Mouse (Mus musculus) olfactory bulb, adult 2 months (tissue): ENCODE results near the gene Masp1. TPM values are rescaled to one million over a fixed set of nuclear protein-coding genes. Genes with fewer than 3 reads are reported as not detected.

Experiments used
- H3K27ac ChIP-seq: fragments of 200-500 bp; 2 replicates; pipeline ENCODE4 v1.5.1; 2012; ENCODE audit warnings: low read depth, low read length; ENCODE audit not compliant: insufficient read depth
- H3K4me1 ChIP-seq: fragments of 200-500 bp; 2 replicates; pipeline ENCODE4 v1.6.1; 2012; ENCODE audit warnings: low read length; ENCODE audit not compliant: control insufficient read depth, insufficient read depth
- H3K4me3 ChIP-seq: fragments of 200-500 bp; 2 replicates; pipeline ENCODE4 v1.5.1; 2012; ENCODE audit warnings: mild to moderate bottlenecking, low read depth, low read length, moderate library complexity; ENCODE audit not compliant: insufficient read depth
- CTCF ChIP-seq: fragments of 200-500 bp; IDR thresholded peaks from 2 replicates; pipeline ENCODE4 v1.5.1; 2012; ENCODE audit warnings: low read depth, mild to moderate bottlenecking, low read length, moderate library complexity; ENCODE audit not compliant: insufficient read depth
- POLR2A ChIP-seq: fragments of 200-500 bp; IDR thresholded peaks from 2 replicates; pipeline ENCODE4 v1.6.1; 2012; ENCODE audit warnings: mild to moderate bottlenecking, low read depth, low read length, moderate library complexity; ENCODE audit not compliant: insufficient read depth
- WGBS: fragments of 180-500 bp; shearing (Covaris S2); methylation state at CpG from one replicate; pipeline ENCODE4 v1.1.7; 2018; 5-methylcytosine and 5-hydroxymethylcytosine counted together
- polyA plus RNA-seq: library from polyadenylated mRNA; stranded (reverse); fragments of >200 nt; gene quantifications from 2 replicates; pipeline ENCODE4 v1.2.4, GENCODE M21; 2012; ENCODE audit warnings: low replicate concordance; ENCODE audit not compliant: missing spikeins, insufficient read depth, insufficient read length

The Masp1 gene
- polyA plus RNA-seq, 1 experiment: not detected

DNA sequence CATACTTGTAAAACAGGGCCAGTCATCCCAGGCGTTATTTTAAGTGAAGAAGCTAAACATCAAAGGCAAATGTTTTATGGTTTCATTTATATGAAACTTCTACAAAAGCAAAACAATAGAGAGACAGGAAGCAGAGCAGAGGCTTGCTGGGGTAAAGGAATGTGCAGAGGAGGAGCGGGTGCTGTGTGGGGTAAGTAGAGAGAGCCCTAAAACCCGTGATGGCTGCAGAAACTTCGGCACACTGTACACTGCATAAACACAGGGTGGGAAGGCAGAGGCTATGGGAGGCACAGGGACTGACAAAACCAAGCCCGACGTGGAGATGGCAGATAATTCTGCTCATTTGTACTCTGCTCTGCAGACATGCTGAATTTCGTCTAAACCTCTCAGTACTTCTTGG is 23.7 kb upstream of the Masp1 start:
- Histone ChIP-seq H3K27ac (no peak overlapping the region), H3K4me1 (no peaks in the 10 kb centered on the region), H3K4me3 (no peak overlapping the region)
- 75% methylated on average over 7 of the region's 7 CpGs for WGBS
- TF ChIP-seq CTCF (no peak), POLR2A (no peak)

- WGBS: 70% methylated on average over 4 of the region's 4 CpGs
Observed at GRCm38 (mm10) chr16:23542866-23543265, 22.3 kb upstream of the Masp1 start.

GRCm38 (mm10) chr16:23541046-23541445 is 20.4 kb upstream of the Masp1 start:
- H3K4me3 ChIP-seq: no peak overlapping the region
- WGBS: 73% methylated on average over 4 of the region's 4 CpGs
- TF ChIP-seq POLR2A: no peak
- TF ChIP-seq CTCF: no peak
- no peaks in the 10 kb centered on the region for H3K4me1 ChIP-seq
- no peak overlapping the region for H3K27ac ChIP-seq

More at GRCm38 (mm10) chr16:23542866-23543265, 22.3 kb upstream of the Masp1 start:
- Histone ChIP-seq H3K4me3 (no peak overlapping the region), H3K4me1 (no peaks in the 10 kb centered on the region), H3K27ac (no peak overlapping the region)
- TF ChIP-seq POLR2A: no peak
- TF ChIP-seq CTCF: no peak

GRCm38 (mm10) chr16:23533707-23534106 is 13.1 kb upstream of the Masp1 start:
- no peak overlapping the region for H3K27ac ChIP-seq
- TF ChIP-seq POLR2A (no peak), CTCF (no peak)

GRCm38 (mm10) chr16:23529186-23529585 is 8.6 kb upstream of the Masp1 start:
- H3K4me1 ChIP-seq: no peaks in the 10 kb centered on the region
- whole genome bisulfite sequencing: 61% methylated on average over 4 of the region's 4 CpGs
- TF ChIP-seq CTCF (no peak), POLR2A (no peak)
- H3K27ac ChIP-seq: no peak overlapping the region
- no peak overlapping the region for H3K4me3 ChIP-seq

More at GRCm38 (mm10) chr16:23533707-23534106, 13.1 kb upstream of the Masp1 start:
- 95% methylated on average over 3 of the region's 3 CpGs for WGBS
- H3K4me3 ChIP-seq: no peak overlapping the region
- no peaks in the 10 kb centered on the region for H3K4me1 ChIP-seq

- TF ChIP-seq CTCF: no peak
- TF ChIP-seq POLR2A: no peak
- no peak overlapping the region for H3K4me3 ChIP-seq
- 86% methylated on average over 5 of the region's 5 CpGs for WGBS
- H3K4me1 ChIP-seq: peaks cover 13% of the 10 kb centered on the region; the same call in 1 of the 2 replicates
- H3K27ac ChIP-seq: no peak overlapping the region
Observed at GRCm38 (mm10) chr16:23522081-23522480, 1.5 kb upstream of the Masp1 start.

DNA sequence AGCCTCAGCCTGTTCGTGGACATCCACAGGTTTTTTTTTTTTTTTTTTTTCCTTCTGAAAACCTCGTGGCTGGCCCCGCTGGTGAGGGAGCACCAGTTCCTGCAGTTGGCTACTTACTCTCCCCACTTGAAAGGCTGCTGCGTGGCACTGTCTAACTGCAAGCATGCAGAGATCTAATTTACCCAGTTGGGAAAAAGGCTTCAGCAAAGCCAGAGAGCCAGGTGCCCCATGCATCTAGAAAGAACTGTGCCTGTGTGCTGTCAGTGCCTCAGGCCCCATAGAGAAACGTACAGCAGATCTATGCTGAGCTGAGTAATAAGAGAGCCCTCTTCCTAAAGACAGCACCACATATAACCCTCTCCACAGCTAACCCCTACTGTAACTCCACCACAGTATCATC is 477 bp upstream of the Masp1 start:
- Histone ChIP-seq H3K4me3 (no peak overlapping the region), H3K27ac (no peak overlapping the region), H3K4me1 (peaks cover 13% of the 10 kb centered on the region; the same call in 1 of the 2 replicates)
- TF ChIP-seq CTCF (no peak), POLR2A (no peak)
- 43% methylated on average over 5 of the region's 5 CpGs for WGBS

DNA sequence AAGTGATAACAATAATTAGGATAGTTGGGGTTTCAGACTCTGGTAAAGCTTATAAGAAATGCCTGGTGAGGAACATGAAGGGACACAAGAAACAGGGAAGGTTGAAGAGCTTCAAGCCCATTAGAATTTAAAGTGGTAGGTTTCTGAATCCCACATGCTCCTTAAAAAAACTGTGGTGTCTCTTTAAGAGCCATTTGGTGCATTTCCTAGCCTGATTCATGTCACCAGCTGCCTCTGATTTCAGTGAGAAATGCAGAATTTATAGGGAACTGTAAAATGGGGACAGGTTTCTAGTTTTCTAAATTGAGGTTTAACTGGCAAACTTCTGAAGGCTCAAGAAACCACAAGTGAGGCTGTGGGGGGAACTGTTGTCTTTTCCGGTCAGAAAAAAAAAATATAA is 844 bp downstream of the Masp1 start:
- Histone ChIP-seq H3K4me3 (no peak overlapping the region), H3K27ac (no peak overlapping the region), H3K4me1 (peaks cover 13% of the 10 kb centered on the region; the same call in 1 of the 2 replicates)
- no peak for TF ChIP-seq POLR2A
- no peak for TF ChIP-seq CTCF
- WGBS: 24% methylated on average over 1 of the region's 1 CpGs

DNA sequence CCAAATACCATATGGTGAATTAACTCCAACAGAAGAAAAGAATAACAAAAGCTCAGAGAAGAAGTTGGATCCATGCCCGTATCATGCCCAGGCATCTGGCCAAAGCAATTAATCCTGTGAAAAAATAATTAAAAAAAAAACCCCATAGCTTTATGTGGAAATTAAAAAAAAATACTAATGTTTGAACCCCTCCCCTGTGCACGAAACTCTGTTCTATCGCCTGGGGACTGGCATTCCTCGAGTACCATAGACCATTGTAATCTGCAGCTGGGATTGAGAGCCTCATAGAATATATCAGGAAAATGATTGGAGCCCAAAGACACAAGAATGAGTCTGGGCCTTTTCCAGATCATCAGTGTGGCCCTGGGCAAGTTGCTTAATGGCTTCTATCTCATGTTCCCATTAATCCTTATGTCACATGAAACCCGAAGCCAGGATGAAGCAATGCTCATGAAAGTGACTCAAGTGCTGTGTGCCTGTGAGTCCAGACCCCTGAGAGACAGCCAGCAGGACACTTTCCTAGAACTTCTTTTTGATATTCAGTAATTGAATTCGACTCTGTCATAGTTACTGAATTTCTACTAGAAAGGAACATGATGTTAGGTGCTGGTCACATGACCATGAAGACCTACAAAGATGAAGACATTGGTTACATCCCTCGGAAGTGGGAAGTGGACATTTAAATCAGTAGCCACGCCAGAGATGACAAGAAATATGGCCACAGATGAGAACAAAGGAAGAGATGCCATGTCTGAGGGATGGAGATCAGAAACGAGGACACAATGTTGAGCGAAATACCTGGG is 1.8 kb downstream of the Masp1 start:
- Histone ChIP-seq H3K27ac (no peak overlapping the region), H3K4me1 (peaks cover 13% of the 10 kb centered on the region; the same call in 1 of the 2 replicates), H3K4me3 (no peak overlapping the region)
- 72% methylated on average over 10 of the region's 10 CpGs for WGBS
- TF ChIP-seq CTCF (no peak), POLR2A (no peak)
